Mouse (Mus musculus): Measurements from ENCODE around the gene Tmbim6. TPM values are rescaled to one million over a fixed set of nuclear protein-coding genes. Genes with fewer than 3 reads are reported as not detected.
A peak's percentile ranks its signal among the peaks of the same experiment; 100 is the strongest.
"Not testable (repeated sequence)": the region's sequence is repeated elsewhere in the genome, so short reads cannot be mapped to it uniquely, and the experiment has no call there.

Gene Tmbim6
- polyA plus RNA-seq, 1 experiment from 2014 or later, result 245 TPM

GRCm38 (mm10) chr15:99368583-99369266 is 24.0 kb upstream of the Tmbim6 start:
- no peaks in the 10 kb centered on the region for H3K9me3 ChIP-seq
- H3K36me3 ChIP-seq, result no peaks in the 10 kb centered on the region
- WGBS, result 75% methylated on average over 4 of the region's 4 CpGs
- no peak overlapping the region for H3K27ac ChIP-seq
- peaks cover 13% of the 10 kb centered on the region for H3K4me1 ChIP-seq
- peak overlapping the region; percentile 71 for H3K4me2 ChIP-seq (replicated peaks)
- ATAC-seq (ENCODE audit: low FRiP score, low read depth), result no peak
- H3K27me3 ChIP-seq (replicated peaks), result 0 out of 2 replicates have a peak, but pooled peaks cover 4% of the 10 kb centered on the region
- no peak overlapping the region for H3K9ac ChIP-seq
- peak overlapping the region; percentile 79; the same call in 1 of the 2 replicates for H3K4me3 ChIP-seq

- Histone ChIP-seq H3K4me3 (peak overlapping the region; percentile 79), H3K4me1 (peaks cover 13% of the 10 kb centered on the region), H3K9ac (peak overlapping the region; percentile 88), H3K36me3 (no peaks in the 10 kb centered on the region), H3K9me3 (no peaks in the 10 kb centered on the region), H3K27ac (peak overlapping the region; percentile 69; the same call in 1 of the 2 replicates), H3K4me2 (replicated peaks) (peak overlapping the region; percentile 71), H3K27me3 (replicated peaks) (0 out of 2 replicates have a peak, but pooled peaks cover 4% of the 10 kb centered on the region)
- ATAC-seq (ENCODE audit: low FRiP score, low read depth), result no peak; the same call in 1 of the 2 replicates
- WGBS, result 2% methylated on average over 39 of the region's 39 CpGs
Observed at GRCm38 (mm10) chr15:99369391-99370171, 23.1 kb upstream of the Tmbim6 start.

- WGBS, result under 1% methylated on average over 37 of the region's 48 CpGs
- Histone ChIP-seq H3K4me2 (replicated peaks) (peak within 1 kb of the TSS; percentile 71), H3K4me1 (peaks cover 9% of the 10 kb centered on the region), H3K27ac (peak within 1 kb of the TSS; percentile 69; the same call in 1 of the 2 replicates), H3K9me3 (no peaks in the 10 kb centered on the region), H3K36me3 (no peaks in the 10 kb centered on the region), H3K9ac (peak within 1 kb of the TSS; percentile 88), H3K4me3 (peak within 1 kb of the TSS; percentile 79), H3K27me3 (replicated peaks) (0 out of 2 replicates have a peak, but pooled peaks cover 4% of the 10 kb centered on the region)
- ATAC-seq (ENCODE audit: low FRiP score, low read depth), result peak; percentile 96
Observed at GRCm38 (mm10) chr15:99370259-99370691, 22.4 kb upstream of the Tmbim6 start, which contains the start of gene Fmnl3. Fmnl3 (minus strand) TSS chr15:99370482.

GRCm38 (mm10) chr15:99371526-99372340 is 20.9 kb upstream of the Tmbim6 start:
- Histone ChIP-seq H3K9ac (no peak overlapping the region), H3K36me3 (no peaks in the 10 kb centered on the region), H3K4me2 (replicated peaks) (no peak overlapping the region), H3K4me1 (peaks cover 9% of the 10 kb centered on the region), H3K9me3 (no peaks in the 10 kb centered on the region), H3K27ac (no peak overlapping the region), H3K27me3 (replicated peaks) (0 out of 2 replicates have a peak, but pooled peaks cover 4% of the 10 kb centered on the region), H3K4me3 (no peak overlapping the region)
- no peak for ATAC-seq (ENCODE audit: low FRiP score, low read depth)
- WGBS, result 91% methylated on average over 7 of the region's 7 CpGs

GRCm38 (mm10) chr15:99372761-99373160 is 19.9 kb upstream of the Tmbim6 start:
- WGBS, result 85% methylated on average over 9 of the region's 9 CpGs
- no peak overlapping the region for H3K4me2 ChIP-seq (replicated peaks)
- no peak overlapping the region for H3K4me3 ChIP-seq
- H3K9ac ChIP-seq, result no peak overlapping the region
- 0 out of 2 replicates have a peak, but pooled peaks cover 4% of the 10 kb centered on the region for H3K27me3 ChIP-seq (replicated peaks)
- ATAC-seq (ENCODE audit: low FRiP score, low read depth), result no peak
- H3K36me3 ChIP-seq, result no peaks in the 10 kb centered on the region
- no peak overlapping the region for H3K27ac ChIP-seq
- H3K4me1 ChIP-seq, result peaks cover 9% of the 10 kb centered on the region
- no peaks in the 10 kb centered on the region for H3K9me3 ChIP-seq

GRCm38 (mm10) chr15:99375036-99375435 is 17.6 kb upstream of the Tmbim6 start:
- no peak overlapping the region for H3K4me3 ChIP-seq
- 0 out of 2 replicates have a peak, but pooled peaks cover 4% of the 10 kb centered on the region for H3K27me3 ChIP-seq (replicated peaks)
- H3K36me3 ChIP-seq, result no peaks in the 10 kb centered on the region
- WGBS, result 92% methylated on average over 5 of the region's 5 CpGs
- H3K9me3 ChIP-seq, result no peaks in the 10 kb centered on the region
- no peak overlapping the region for H3K4me2 ChIP-seq (replicated peaks)
- H3K9ac ChIP-seq, result no peak overlapping the region
- H3K4me1 ChIP-seq, result no peaks in the 10 kb centered on the region
- ATAC-seq (ENCODE audit: low FRiP score, low read depth), result no peak
- H3K27ac ChIP-seq, result no peak overlapping the region

GRCm38 (mm10) chr15:99375581-99375980 is 17.1 kb upstream of the Tmbim6 start:
- no peaks in the 10 kb centered on the region for H3K9me3 ChIP-seq
- 0 out of 2 replicates have a peak, but pooled peaks cover 4% of the 10 kb centered on the region for H3K27me3 ChIP-seq (replicated peaks)
- H3K36me3 ChIP-seq, result no peaks in the 10 kb centered on the region
- H3K27ac ChIP-seq, result no peak overlapping the region
- H3K9ac ChIP-seq, result no peak overlapping the region
- no peak overlapping the region for H3K4me3 ChIP-seq
- H3K4me2 ChIP-seq (replicated peaks), result no peak overlapping the region
- H3K4me1 ChIP-seq, result no peaks in the 10 kb centered on the region
- WGBS, result 91% methylated on average over 3 of the region's 3 CpGs
- ATAC-seq (ENCODE audit: low FRiP score, low read depth), result no peak

GRCm38 (mm10) chr15:99376240-99376639 is 16.4 kb upstream of the Tmbim6 start:
- Histone ChIP-seq H3K4me1 (no peaks in the 10 kb centered on the region), H3K9me3 (no peaks in the 10 kb centered on the region), H3K27ac (no peak overlapping the region), H3K36me3 (no peaks in the 10 kb centered on the region), H3K27me3 (replicated peaks) (0 out of 2 replicates have a peak, but pooled peaks cover 4% of the 10 kb centered on the region), H3K9ac (no peak overlapping the region), H3K4me3 (no peak overlapping the region), H3K4me2 (replicated peaks) (no peak overlapping the region)
- 87% methylated on average over 5 of the region's 5 CpGs for WGBS
- no peak for ATAC-seq (ENCODE audit: low FRiP score, low read depth)

- Histone ChIP-seq H3K27ac (no peak overlapping the region), H3K36me3 (no peaks in the 10 kb centered on the region), H3K4me2 (replicated peaks) (no peak overlapping the region), H3K9ac (no peak overlapping the region), H3K9me3 (no peaks in the 10 kb centered on the region), H3K27me3 (replicated peaks) (no peaks in the 10 kb centered on the region), H3K4me3 (no peak overlapping the region), H3K4me1 (no peaks in the 10 kb centered on the region)
- ATAC-seq (ENCODE audit: low FRiP score, low read depth), result no peak
Observed at GRCm38 (mm10) chr15:99382893-99383292, 9.8 kb upstream of the Tmbim6 start.

GRCm38 (mm10) chr15:99384071-99384470 is 8.6 kb upstream of the Tmbim6 start:
- Histone ChIP-seq H3K27me3 (replicated peaks) (no peaks in the 10 kb centered on the region), H3K4me3 (no peak overlapping the region), H3K4me2 (replicated peaks) (no peak overlapping the region), H3K27ac (no peak overlapping the region), H3K4me1 (no peaks in the 10 kb centered on the region), H3K36me3 (no peaks in the 10 kb centered on the region), H3K9ac (no peak overlapping the region), H3K9me3 (no peaks in the 10 kb centered on the region)
- ATAC-seq (ENCODE audit: low FRiP score, low read depth), result no peak
- 63% methylated on average over 6 of the region's 6 CpGs for WGBS

- H3K4me1 ChIP-seq; ATAC-seq (ENCODE audit: low FRiP score, low read depth); H3K27ac ChIP-seq; H3K4me2 ChIP-seq (replicated peaks); H3K9me3 ChIP-seq; H3K36me3 ChIP-seq; H3K4me3 ChIP-seq; H3K9ac ChIP-seq; H3K27me3 ChIP-seq (replicated peaks): not testable (repeated sequence)
- 68% methylated on average over 3 of the region's 3 CpGs for WGBS
Observed at GRCm38 (mm10) chr15:99386110-99386509, 6.6 kb upstream of the Tmbim6 start.

- ATAC-seq (ENCODE audit: low FRiP score, low read depth), result no peak
- Histone ChIP-seq H3K4me1 (no peaks in the 10 kb centered on the region), H3K27ac (no peak overlapping the region), H3K27me3 (replicated peaks) (no peaks in the 10 kb centered on the region), H3K9me3 (no peaks in the 10 kb centered on the region), H3K4me2 (replicated peaks) (no peak overlapping the region), H3K4me3 (no peak overlapping the region), H3K9ac (no peak overlapping the region), H3K36me3 (no peaks in the 10 kb centered on the region)
- 74% methylated on average over 3 of the region's 3 CpGs for WGBS
Observed at GRCm38 (mm10) chr15:99386796-99387195, 5.9 kb upstream of the Tmbim6 start.
